Mouse (Mus musculus) right cerebral cortex, postnatal 4 days (tissue): ENCODE measurements around the gene Zbtb26.

Source experiments
- DNase-seq: peaks from one replicate; pipeline ENCODE4 v3.0.0-alpha.2; 2022

Zbtb26 gene

GRCm38 (mm10) chr2:37442611-37443591, at the start of gene Zbtb26, which contains the start of the genes Zbtb6 and Rabgap1:
Gene Zbtb26 (minus strand): TSS chr2:37443135.
Gene Zbtb6 (minus strand): TSS chr2:37443171.
Gene Rabgap1 (plus strand): TSS chr2:37443279.
- DNase-seq, result peak; percentile 92

- DNase-seq, result no peak
These were observed 46.0 kb upstream of the Zbtb26 start for GRCm38 (mm10) chr2:37488956-37489355.

- no peak for DNase-seq
These were observed 43.5 kb upstream of the Zbtb26 start for GRCm38 (mm10) chr2:37486408-37486807.

- DNase-seq, result peak; percentile 43
These were observed 42.4 kb upstream of the Zbtb26 start for GRCm38 (mm10) chr2:37485370-37485769.

GRCm38 (mm10) chr2:37484165-37484564, 41.2 kb upstream of the Zbtb26 start:
- DNase-seq, result no peak

- DNase-seq, result no peak
These were observed 37.1 kb upstream of the Zbtb26 start for GRCm38 (mm10) chr2:37480039-37480438.

GRCm38 (mm10) chr2:37479559-37479958, 36.6 kb upstream of the Zbtb26 start:
- DNase-seq, result no peak

GRCm38 (mm10) chr2:37466266-37466665, 23.3 kb upstream of the Zbtb26 start:
- DNase-seq, result no peak

GRCm38 (mm10) chr2:37460707-37461106, 17.8 kb upstream of the Zbtb26 start:
- DNase-seq, result no peak

GRCm38 (mm10) chr2:37452376-37452760, 9.4 kb upstream of the Zbtb26 start:
- no peak for DNase-seq

- DNase-seq, result peak; percentile 92
These were observed 8.9 kb upstream of the Zbtb26 start for GRCm38 (mm10) chr2:37451667-37452375.

- no peak for DNase-seq
These were observed 11.3 kb downstream of the Zbtb26 start for GRCm38 (mm10) chr2:37431609-37432008.

- DNase-seq, result peak; percentile 75
These were observed 12.1 kb downstream of the Zbtb26 start for GRCm38 (mm10) chr2:37430593-37431464.

- no peak for DNase-seq
These were observed 19.3 kb downstream of the Zbtb26 start for GRCm38 (mm10) chr2:37423671-37424070.

GRCm38 (mm10) chr2:37422306-37423304, 20.3 kb downstream of the Zbtb26 start, which contains the start of gene Rc3h2:
Gene Rc3h2 (minus strand): TSS chr2:37422903.
- peak; percentile 87 for DNase-seq

- no peak for DNase-seq
These were observed 21.0 kb downstream of the Zbtb26 start for GRCm38 (mm10) chr2:37421903-37422302.

- DNase-seq, result no peak
These were observed 47.4 kb downstream of the Zbtb26 start for GRCm38 (mm10) chr2:37395539-37395938.

- DNase-seq, result no peak
These were observed 60.0 kb downstream of the Zbtb26 start for GRCm38 (mm10) chr2:37382921-37383320.
